In genomic region chr16:17478331-17478943, GRCm38 (mm10) we compare ENCODE assay signal across 1 mouse cellular context.
TF ChIP-seq lines count a peak whose summit lies in the region.

No protein-coding gene starts in this region.

TF ChIP-seq in MEL, 35 proteins besides CTCF, POLR2A, EP300 and RAD21:
- TF ChIP-seq ETS1 (IDR thresholded peaks at IDR 0.05; ENCODE audit: low read depth, low read length) (no peak), MYC (IDR thresholded peaks at IDR 0.05; ENCODE audit: low read depth, low read length) (0 out of 2 replicates have a peak, but pooled peaks have one; percentile 33), USF2 (IDR thresholded peaks at IDR 0.05; ENCODE audit: borderline replicate concordance in 1 of 2, insufficient read depth in 1 of 2, low read depth in 1 of 2, low read length in 2 of 2) (no peak), ELF1 (IDR thresholded peaks at IDR 0.05; ENCODE audit: low read depth, low read length) (no peak), ZKSCAN1 (IDR thresholded peaks at IDR 0.05; ENCODE audit: low read depth, low read length) (no peak), HCFC1 (IDR thresholded peaks at IDR 0.05; ENCODE audit: low read depth, low read length) (no peak), ZNF384 (IDR thresholded peaks at IDR 0.05; ENCODE audit: low read depth, low read length) (no peak), MAX (IDR thresholded peaks at IDR 0.05; ENCODE audit: low read length) (0 out of 2 replicates have a peak, but pooled peaks have one; percentile 16), TAL1 (IDR thresholded peaks at IDR 0.05; ENCODE audit: low read length) (no peak), MAZ (IDR thresholded peaks at IDR 0.05; ENCODE audit: low read depth, low read length) (no peak), MAFK (IDR thresholded peaks at IDR 0.05; ENCODE audit: borderline replicate concordance, low read depth, low read length) (no peak), TBP (IDR thresholded peaks at IDR 0.05; ENCODE audit: low read depth, low read length) (no peak), SIN3A (IDR thresholded peaks at IDR 0.05; ENCODE audit: low read length) (peak; percentile 37; the same call in 1 of the 2 replicates), MXI1 (IDR thresholded peaks at IDR 0.05; ENCODE audit: low read depth, low read length) (peak; percentile 76; the same call in 1 of the 2 replicates), UBTF (IDR thresholded peaks at IDR 0.05; ENCODE audit: borderline replicate concordance, insufficient read depth, low read depth, low read length) (no peak), SMC3 (IDR thresholded peaks at IDR 0.05; ENCODE audit: low read depth, low read length) (no peak), GATA1 (IDR thresholded peaks at IDR 0.05; ENCODE audit: low read depth, low read length) (peak; percentile 46), RCOR1 (IDR thresholded peaks at IDR 0.05; ENCODE audit: low read depth, low read length) (peak; percentile 29; the same call in 1 of the 2 replicates), USF1 (IDR thresholded peaks at IDR 0.05; ENCODE audit: low read depth, low read length) (peak; percentile 15; the same call in 1 of the 2 replicates), BHLHE40 (IDR thresholded peaks at IDR 0.05; ENCODE audit: borderline replicate concordance, low read depth, low read length) (no peak), TCF12 (IDR thresholded peaks at IDR 0.05; ENCODE audit: low read depth, low read length) (0 out of 2 replicates have a peak, but pooled peaks have one; percentile 15)
